Mouse (Mus musculus) heart, adult 2 months (tissue): ENCODE data around the gene Spag4.

ENCODE experiments used
- CTCF ChIP-seq: fragments of 200-600 bp; IDR thresholded peaks from 2 replicates; pipeline ENCODE4 v1.8.1; 2022; ENCODE audit warnings: antibody characterized with exemption, mild to moderate bottlenecking, moderate library complexity
- EP300 ChIP-seq: fragments of 200-500 bp; IDR thresholded peaks from 2 replicates; pipeline ENCODE4 v1.6.1; 2011; ENCODE audit warnings: low read depth, low read length, control low read depth; ENCODE audit not compliant: insufficient read depth
- POLR2A ChIP-seq: fragments of 200-500 bp; IDR thresholded peaks from 2 replicates; pipeline ENCODE4 v1.6.1; 2011; ENCODE audit warnings: mild to moderate bottlenecking, low read depth, low read length, control low read depth; ENCODE audit not compliant: insufficient read depth

DNA sequence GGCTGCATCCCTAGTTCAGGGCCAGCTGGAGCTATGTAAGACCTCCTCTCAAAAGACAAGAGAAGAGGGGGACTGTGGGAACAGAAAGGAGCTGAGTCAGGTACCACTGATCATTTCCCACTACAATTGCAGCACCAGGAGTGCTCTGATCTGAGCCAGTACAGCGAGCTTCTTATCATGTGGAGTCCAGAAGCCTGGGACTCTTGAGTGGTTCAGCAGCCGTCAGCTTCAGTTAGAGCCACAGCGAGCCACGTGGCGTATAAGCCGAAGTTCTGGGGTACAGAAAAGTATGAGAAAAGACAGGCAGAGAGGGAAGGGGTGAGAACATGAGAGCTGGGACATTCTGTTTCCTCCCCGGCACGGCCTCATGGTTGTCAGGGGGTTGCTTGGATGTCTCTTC, 43.8 kb upstream of the Spag4 start:
- TF ChIP-seq CTCF (no peak), POLR2A (no peak), EP300 (no peak)
